In the genomic region with DNA sequence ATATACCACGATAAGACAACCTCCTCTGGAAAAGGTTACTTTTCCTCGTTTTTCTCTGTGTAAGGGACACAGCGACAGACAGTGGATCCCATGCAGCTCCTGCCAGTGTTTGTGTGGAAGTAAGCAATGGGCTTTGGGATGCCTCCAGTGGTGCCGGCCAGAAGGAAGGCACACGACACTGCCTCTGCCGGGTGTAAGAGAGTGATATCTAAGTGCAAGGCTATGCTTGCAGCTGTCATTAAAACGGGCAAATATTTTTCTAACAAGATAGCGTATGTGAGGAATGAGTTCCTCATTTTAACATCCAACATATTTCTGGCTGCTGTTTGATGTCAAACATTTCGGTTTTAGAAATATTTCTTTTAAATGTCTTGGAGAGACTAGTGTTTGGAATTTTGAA, we compare ENCODE assay signal across 18 mouse cellular contexts.
"Had no signal": no experiment of that assay in that cellular context is flagged by ENCODE, and none has a peak within 500 bp of the region (broad histone marks: within the 10 kb centered on the region; RNA-seq: fewer than 3 reads in every experiment).

No protein-coding gene starts in this region.

- H3K27ac ChIP-seq: layer of hippocampus, adult 2 months; limb, embryonic 12.5 days; liver, embryonic 13.5 days; macrophage; midbrain, embryonic 15.5 days; neural tube, embryonic 12.5 days; stomach, embryonic 15.5 days had no signal

- H3K27me3 ChIP-seq: limb, embryonic 12.5 days; liver, embryonic 13.5 days; midbrain, embryonic 15.5 days; neural tube, embryonic 12.5 days; stomach, embryonic 15.5 days had no signal

- H3K36me3 ChIP-seq: limb, embryonic 12.5 days; liver, embryonic 13.5 days; midbrain, embryonic 15.5 days; neural tube, embryonic 12.5 days; stomach, embryonic 15.5 days had no signal

- H3K4me3 ChIP-seq: layer of hippocampus, adult 2 months; limb, embryonic 12.5 days; liver, embryonic 13.5 days; megakaryocyte, embryonic 14.5 days; midbrain, embryonic 15.5 days; neural tube, embryonic 12.5 days; stomach, embryonic 15.5 days had no signal

- H3K9me3 ChIP-seq: limb, embryonic 12.5 days; liver, embryonic 13.5 days; megakaryocyte, embryonic 14.5 days; midbrain, embryonic 15.5 days; neural tube, embryonic 12.5 days; stomach, embryonic 15.5 days had no signal

- DNase-seq: kidney, adult 18-20 months; kidney, postnatal 10 days; kidney, postnatal 4 days; liver; liver, embryonic 13.5 days; liver, postnatal 0 days; retina, postnatal 1 day; right cerebral cortex, postnatal 4 days; thymus, adult 2 months; thymus, postnatal 25 days had no signal

- ATAC-seq: liver, postnatal 0 days; midbrain, embryonic 15.5 days had no signal

- H3K9ac ChIP-seq: limb, embryonic 12.5 days; liver, embryonic 13.5 days; liver, postnatal 0 days; midbrain, embryonic 15.5 days; neural tube, embryonic 12.5 days; stomach, embryonic 15.5 days had no signal

- H3K4me1 ChIP-seq: liver, embryonic 13.5 days; midbrain, embryonic 15.5 days; neural tube, embryonic 12.5 days; stomach, embryonic 15.5 days had no signal

- H3K4me2 ChIP-seq: limb, embryonic 12.5 days; liver, embryonic 13.5 days; midbrain, embryonic 11.5 days; midbrain, embryonic 15.5 days; neural tube, embryonic 12.5 days; stomach, embryonic 15.5 days had no signal
